Mouse (Mus musculus) neural tube, embryonic 15.5 days (tissue): ENCODE results near the gene Sphk1. TPM values are rescaled to one million over a fixed set of nuclear protein-coding genes. Genes with fewer than 3 reads are reported as not detected.

Source experiments
- ATAC-seq: fragments of 200-750 bp; cut with Nextera tagmentation; 2 replicates; pipeline ENCODE4 v1.8.0; 2017; ENCODE audit warnings: mild to moderate bottlenecking, moderate TSS enrichment, moderate library complexity; ENCODE audit not compliant: low FRiP score
- H3K27ac ChIP-seq: fragments of 300-500 bp; sonication (generic); replicated peaks from 2 replicates; pipeline ENCODE4 v1.5.1; 2015; ENCODE audit warnings: mild to moderate bottlenecking, inconsistent platforms
- H3K27me3 ChIP-seq: fragments of 300-500 bp; sonication (generic); replicated peaks from 2 replicates; pipeline ENCODE4 v1.6.1; 2015; ENCODE audit warnings: inconsistent platforms
- H3K36me3 ChIP-seq: fragments of 300-500 bp; sonication (generic); 2 replicates; pipeline ENCODE4 v1.6.1; 2015; ENCODE audit warnings: inconsistent platforms
- H3K4me1 ChIP-seq: fragments of 300-500 bp; sonication (generic); 2 replicates; pipeline ENCODE4 v1.6.1; 2015; ENCODE audit warnings: inconsistent platforms
- H3K4me2 ChIP-seq: fragments of 300-500 bp; sonication (generic); 2 replicates; pipeline ENCODE4 v1.6.1; 2015; ENCODE audit warnings: inconsistent platforms, mild to moderate bottlenecking, moderate library complexity
- H3K4me3 ChIP-seq: fragments of 300-500 bp; sonication (generic); replicated peaks from 2 replicates; pipeline ENCODE4 v1.5.1; 2015; ENCODE audit warnings: mild to moderate bottlenecking, inconsistent platforms
- H3K9ac ChIP-seq: fragments of 300-500 bp; sonication (generic); replicated peaks from 2 replicates; pipeline ENCODE4 v1.6.1; 2015; ENCODE audit warnings: mild to moderate bottlenecking, inconsistent platforms
- H3K9me3 ChIP-seq: fragments of 300-500 bp; sonication (generic); replicated peaks from 2 replicates; pipeline ENCODE4 v1.6.1; 2016; ENCODE audit warnings: inconsistent platforms
- WGBS: fragments of 180-500 bp; shearing (Covaris S2); methylation state at CpG from one replicate; pipeline ENCODE4 v1.1.7; 2015; ENCODE audit warnings: mixed read lengths; 5-methylcytosine and 5-hydroxymethylcytosine counted together
- polyA plus RNA-seq: library from polyadenylated mRNA; unstranded; fragments of >200 nt; fragmentation: Nextera tagmentation; extraction: Ambion mirVana; gene quantifications from 2 replicates; pipeline ENCODE4 v1.2.1, GENCODE M21; 2015

Gene Sphk1
- polyA plus RNA-seq, 1 experiment from 2014 or later: 2.8 TPM

DNA sequence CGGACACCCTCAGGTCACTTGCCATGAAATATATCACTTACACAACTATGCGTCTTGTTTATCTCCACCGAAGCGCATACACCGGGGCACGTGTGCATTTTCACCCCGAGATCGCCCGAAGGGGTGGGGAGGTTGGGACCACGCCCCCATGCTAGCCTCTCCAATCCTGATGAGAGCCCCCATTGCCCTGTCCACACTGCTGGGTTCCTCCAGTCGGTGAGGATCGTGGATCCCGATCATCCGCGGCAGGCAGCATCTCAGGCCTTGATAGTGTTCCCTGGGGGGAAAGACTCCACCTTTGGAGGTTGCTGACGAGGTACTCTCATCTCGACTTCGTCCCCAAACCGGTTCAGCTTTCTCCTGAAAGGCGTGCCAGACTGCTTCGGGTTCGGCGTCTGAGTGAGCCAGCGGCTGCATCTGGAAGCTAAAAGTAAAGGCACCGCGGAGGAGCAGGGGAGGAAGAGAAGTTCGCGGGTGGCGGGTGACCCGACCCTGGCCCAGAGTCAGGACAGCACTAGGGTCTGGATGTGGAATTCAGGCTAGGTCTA, 1.6 kb downstream of the Sphk1 start:
- Histone ChIP-seq H3K4me1 (peaks cover 41% of the 10 kb centered on the region), H3K27ac (no peak overlapping the region), H3K4me2 (peak overlapping the region; percentile 95), H3K27me3 (peaks cover 57% of the 10 kb centered on the region), H3K4me3 (peak overlapping the region; percentile 45), H3K36me3 (peaks cover 3% of the 10 kb centered on the region; the same call in 1 of the 2 replicates), H3K9me3 (no peaks in the 10 kb centered on the region), H3K9ac (peak overlapping the region; percentile 44)
- WGBS: under 1% methylated on average over 30 of the region's 30 CpGs
- no peak for ATAC-seq

DNA sequence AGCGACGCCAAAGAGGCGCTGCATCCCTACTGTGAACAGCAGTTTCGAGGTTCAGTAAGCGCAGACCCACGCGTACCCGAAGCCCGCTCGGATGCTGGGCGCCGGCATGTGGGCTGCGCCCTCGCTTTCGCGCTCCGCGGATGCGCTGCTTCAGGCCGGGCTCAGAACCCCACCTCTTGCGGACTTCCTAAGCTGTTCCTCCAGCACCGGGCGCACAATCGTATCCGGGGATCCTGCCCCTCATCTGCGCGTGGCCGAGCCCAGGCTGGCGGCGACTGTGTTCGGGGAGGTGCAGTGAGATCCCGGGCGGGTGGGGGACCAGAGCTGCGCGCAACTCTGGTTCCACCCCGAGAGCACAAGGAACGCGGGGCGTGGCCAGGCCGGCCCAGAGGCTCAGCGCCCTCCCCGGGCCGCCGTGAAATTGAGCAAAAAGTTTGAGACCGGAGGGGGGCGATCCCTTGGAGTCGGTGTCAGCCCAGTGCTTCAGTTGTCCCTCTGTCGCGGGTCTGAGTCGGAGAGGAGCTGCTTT, 2.1 kb downstream of the Sphk1 start:
- H3K4me2 ChIP-seq: peak overlapping the region; percentile 95
- peaks cover 41% of the 10 kb centered on the region for H3K4me1 ChIP-seq
- peak; percentile 18; the same call in 1 of the 2 replicates for ATAC-seq
- peaks cover 57% of the 10 kb centered on the region for H3K27me3 ChIP-seq
- peaks cover 6% of the 10 kb centered on the region; the same call in 1 of the 2 replicates for H3K36me3 ChIP-seq
- WGBS: under 1% methylated on average over 50 of the region's 50 CpGs
- peak overlapping the region; percentile 44 for H3K9ac ChIP-seq
- no peaks in the 10 kb centered on the region for H3K9me3 ChIP-seq
- H3K27ac ChIP-seq: no peak overlapping the region
- peak overlapping the region; percentile 45 for H3K4me3 ChIP-seq

DNA sequence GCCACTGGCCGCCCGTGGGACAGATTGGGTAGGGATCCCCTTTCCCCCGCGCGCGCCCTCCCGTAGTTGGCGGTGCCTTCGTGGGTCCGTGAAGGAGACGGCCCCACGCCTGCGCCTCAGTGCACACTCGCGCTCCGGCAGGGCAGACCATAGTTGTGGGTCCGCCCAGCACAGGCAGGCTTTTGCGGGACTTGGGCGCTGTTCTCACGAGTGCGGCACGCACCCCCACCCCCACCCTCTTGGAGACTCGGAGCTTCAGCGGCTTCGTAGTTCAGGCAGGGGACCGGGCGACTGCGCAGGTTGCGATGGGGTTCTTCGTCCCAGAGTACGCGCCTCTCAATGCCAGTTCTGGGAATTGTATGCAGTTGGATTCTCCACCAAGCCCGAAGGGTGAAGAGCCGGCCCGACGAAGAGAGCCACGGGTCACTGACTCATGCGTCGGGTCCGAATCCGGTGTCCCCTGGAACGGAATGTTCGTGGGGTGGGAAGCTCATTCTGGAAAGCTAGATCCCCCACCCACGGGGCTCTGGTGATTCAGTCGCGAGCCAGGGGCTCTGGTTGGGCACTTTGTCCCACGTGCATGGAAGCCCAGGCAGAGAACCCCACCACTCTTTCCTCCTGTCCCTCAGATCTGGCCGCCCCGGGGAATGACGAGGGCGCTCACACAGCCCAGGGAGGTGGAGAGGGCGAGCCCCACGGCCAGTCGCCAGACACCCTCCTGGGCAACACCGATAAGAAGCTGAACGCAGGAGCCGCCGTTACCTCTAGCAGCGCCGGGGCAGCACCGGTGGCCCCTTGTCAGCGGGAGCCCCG, 2.8 kb downstream of the Sphk1 start:
- WGBS: 1% methylated on average over 62 of the region's 63 CpGs
- peak; percentile 16; the same call in 1 of the 2 replicates for ATAC-seq

GRCm38 (mm10) chr11:116534154-116534865, 3.6 kb downstream of the Sphk1 start:
- peaks cover 41% of the 10 kb centered on the region for H3K4me1 ChIP-seq
- peaks cover 57% of the 10 kb centered on the region for H3K27me3 ChIP-seq
- H3K9ac ChIP-seq: peak overlapping the region; percentile 44; the same call in 1 of the 2 replicates
- peak overlapping the region; percentile 45 for H3K4me3 ChIP-seq
- H3K36me3 ChIP-seq: peaks cover 21% of the 10 kb centered on the region
- H3K4me2 ChIP-seq: peak overlapping the region; percentile 95
- no peak overlapping the region for H3K27ac ChIP-seq
- no peak for ATAC-seq
- 21% methylated on average over 20 of the region's 20 CpGs for WGBS
- no peaks in the 10 kb centered on the region for H3K9me3 ChIP-seq

More for the DNA sequence above, 2.8 kb downstream of the Sphk1 start:
- Histone ChIP-seq H3K4me2 (peak overlapping the region; percentile 95), H3K9me3 (no peaks in the 10 kb centered on the region), H3K4me1 (peaks cover 41% of the 10 kb centered on the region), H3K9ac (peak overlapping the region; percentile 44), H3K27ac (no peak overlapping the region), H3K36me3 (peaks cover 13% of the 10 kb centered on the region), H3K27me3 (peaks cover 57% of the 10 kb centered on the region), H3K4me3 (peak overlapping the region; percentile 45)

DNA sequence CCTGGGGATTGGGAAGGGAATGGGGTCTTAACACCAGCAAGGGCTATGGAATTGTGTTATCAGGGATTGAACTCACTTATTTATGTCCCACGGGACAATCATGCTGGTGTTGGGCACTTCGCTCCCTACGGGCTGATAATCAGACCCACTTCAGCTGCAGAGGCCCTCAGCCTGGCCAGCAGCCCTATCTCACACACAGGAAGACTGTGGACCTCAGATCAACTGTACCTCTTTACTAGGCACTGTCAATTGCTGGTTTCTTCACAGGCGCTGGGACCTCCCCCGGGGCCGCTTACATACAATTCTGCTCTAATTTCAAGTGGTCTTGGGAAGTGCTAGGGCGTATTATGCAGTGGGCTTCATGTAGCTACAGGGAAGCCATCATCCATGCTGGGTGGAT, 6.0 kb downstream of the Sphk1 start:
- no peaks in the 10 kb centered on the region for H3K9me3 ChIP-seq
- peaks cover 25% of the 10 kb centered on the region for H3K4me1 ChIP-seq
- H3K27me3 ChIP-seq: peaks cover 39% of the 10 kb centered on the region
- H3K4me2 ChIP-seq: no peak overlapping the region
- H3K27ac ChIP-seq: no peak overlapping the region
- H3K9ac ChIP-seq: no peak overlapping the region
- H3K36me3 ChIP-seq: peaks cover 44% of the 10 kb centered on the region
- WGBS: 92% methylated on average over 7 of the region's 7 CpGs
- H3K4me3 ChIP-seq: no peak overlapping the region
- no peak for ATAC-seq

- ATAC-seq: no peak
- no peak overlapping the region for H3K4me3 ChIP-seq
- H3K4me2 ChIP-seq: no peak overlapping the region
- H3K27ac ChIP-seq: no peak overlapping the region
- peaks cover 32% of the 10 kb centered on the region for H3K27me3 ChIP-seq
- H3K9me3 ChIP-seq: no peaks in the 10 kb centered on the region
- H3K4me1 ChIP-seq: peaks cover 18% of the 10 kb centered on the region
- 81% methylated on average over 5 of the region's 5 CpGs for WGBS
- peaks cover 51% of the 10 kb centered on the region for H3K36me3 ChIP-seq
- H3K9ac ChIP-seq: no peak overlapping the region
Measured at GRCm38 (mm10) chr11:116537388-116537787, 6.7 kb downstream of the Sphk1 start.

DNA sequence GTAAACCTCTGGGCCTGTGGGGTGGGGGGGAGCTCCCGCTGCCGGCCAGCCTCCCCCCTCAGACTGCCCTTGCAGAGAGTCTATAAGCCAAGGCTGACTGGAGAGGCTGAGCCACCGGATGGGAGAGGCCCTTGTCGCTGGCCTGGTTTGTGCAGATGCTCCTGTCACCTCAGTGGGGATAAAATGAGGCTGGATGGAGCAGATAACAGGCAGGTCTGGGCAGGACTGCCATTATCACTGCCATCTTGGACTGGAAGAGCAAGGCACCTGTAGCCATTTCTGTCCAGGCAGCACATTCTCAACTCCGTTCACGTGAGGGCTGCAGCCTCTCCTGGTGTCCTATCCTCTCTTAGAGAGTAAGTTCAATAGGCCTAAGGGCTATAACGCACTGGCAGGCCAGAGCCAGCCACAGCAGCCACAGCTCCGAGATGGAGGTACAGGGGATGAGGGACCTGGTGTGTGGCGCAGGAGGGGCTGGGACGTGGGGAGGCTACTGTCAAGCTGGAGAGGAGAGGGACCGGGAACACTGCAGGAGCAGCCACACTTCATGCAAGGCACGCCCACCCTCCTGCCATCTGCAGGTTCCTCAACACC, 7.5 kb downstream of the Sphk1 start:
- H3K4me3 ChIP-seq: no peak overlapping the region
- H3K36me3 ChIP-seq: peaks cover 60% of the 10 kb centered on the region
- WGBS: 94% methylated on average over 12 of the region's 12 CpGs
- no peak overlapping the region for H3K9ac ChIP-seq
- no peak overlapping the region for H3K4me2 ChIP-seq
- no peak for ATAC-seq
- H3K27me3 ChIP-seq: peaks cover 24% of the 10 kb centered on the region
- no peaks in the 10 kb centered on the region for H3K9me3 ChIP-seq
- H3K4me1 ChIP-seq: peaks cover 10% of the 10 kb centered on the region
- no peak overlapping the region for H3K27ac ChIP-seq

DNA sequence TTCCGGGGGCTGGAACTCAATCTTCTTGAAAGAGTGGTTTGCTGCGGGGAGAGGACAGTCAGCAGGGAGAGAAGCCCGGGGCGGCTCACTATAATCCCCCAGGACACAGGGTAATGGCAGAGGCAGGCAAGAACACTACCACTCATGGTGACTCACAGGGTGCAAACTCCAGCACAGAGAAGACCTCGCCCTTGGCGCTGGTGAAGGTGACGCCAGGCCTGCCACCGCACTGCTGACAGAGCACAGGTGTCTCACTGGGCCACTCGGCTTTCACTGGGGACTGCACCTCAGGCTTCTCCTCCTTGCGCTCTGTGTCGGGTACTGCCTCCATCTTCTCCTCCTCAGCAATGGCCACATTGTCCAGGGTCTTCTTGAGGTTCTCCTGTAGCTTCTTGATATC, 10.5 kb downstream of the Sphk1 start:
- Histone ChIP-seq H3K27me3 (no peaks in the 10 kb centered on the region; the same call in 1 of the 2 replicates), H3K9ac (no peak overlapping the region), H3K4me3 (no peak overlapping the region), H3K4me2 (no peak overlapping the region), H3K36me3 (peaks cover 89% of the 10 kb centered on the region), H3K9me3 (no peaks in the 10 kb centered on the region), H3K4me1 (no peaks in the 10 kb centered on the region), H3K27ac (no peak overlapping the region)
- ATAC-seq: no peak
- WGBS: 96% methylated on average over 11 of the region's 11 CpGs

DNA sequence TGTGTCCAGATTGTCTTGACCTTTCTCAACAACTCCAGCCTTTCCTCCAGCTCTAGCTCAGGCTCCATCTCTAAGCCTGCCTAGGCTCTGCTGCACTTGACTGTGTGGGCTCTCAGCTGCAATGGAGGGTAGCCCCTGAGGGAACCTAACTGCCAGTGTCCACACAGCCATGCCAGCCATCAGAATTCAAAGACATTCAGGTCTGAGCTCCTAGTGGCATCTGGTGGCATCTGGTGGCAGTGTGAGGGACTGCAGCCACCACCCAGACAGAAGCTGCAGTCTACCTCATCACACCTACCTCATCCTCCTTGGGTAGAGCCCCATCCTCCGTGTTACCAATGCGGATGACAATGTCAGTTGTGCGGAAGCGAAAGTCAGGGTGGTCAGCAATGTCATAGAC, 12.4 kb downstream of the Sphk1 start:
- Histone ChIP-seq H3K4me1 (no peaks in the 10 kb centered on the region), H3K36me3 (peaks cover 97% of the 10 kb centered on the region), H3K27me3 (no peaks in the 10 kb centered on the region), H3K27ac (no peak overlapping the region), H3K4me3 (no peak overlapping the region), H3K4me2 (no peak overlapping the region), H3K9ac (no peak overlapping the region), H3K9me3 (no peaks in the 10 kb centered on the region)
- ATAC-seq: no peak
- WGBS: 88% methylated on average over 4 of the region's 4 CpGs

GRCm38 (mm10) chr11:116547296-116548060, 16.8 kb downstream of the Sphk1 start:
- Histone ChIP-seq H3K9ac (no peak overlapping the region), H3K4me1 (peaks cover 15% of the 10 kb centered on the region; the same call in 1 of the 2 replicates), H3K27ac (no peak overlapping the region), H3K4me3 (no peak overlapping the region), H3K9me3 (no peaks in the 10 kb centered on the region), H3K27me3 (no peaks in the 10 kb centered on the region), H3K4me2 (no peak overlapping the region), H3K36me3 (peaks cover 54% of the 10 kb centered on the region)
- ATAC-seq: no peak
- WGBS: 77% methylated on average over 17 of the region's 17 CpGs
